Mouse (Mus musculus) kidney, postnatal 10 days (tissue): ENCODE results near the gene Pla1a.
"Not testable (repeated sequence)": the region's sequence is repeated elsewhere in the genome, so short reads cannot be mapped to it uniquely, and the experiment has no call there.

ENCODE experiments used
- DNase-seq: peaks from one replicate; pipeline ENCODE4 v3.0.0; 2021; ENCODE audit warnings: mixed read lengths

Gene Pla1a

DNA sequence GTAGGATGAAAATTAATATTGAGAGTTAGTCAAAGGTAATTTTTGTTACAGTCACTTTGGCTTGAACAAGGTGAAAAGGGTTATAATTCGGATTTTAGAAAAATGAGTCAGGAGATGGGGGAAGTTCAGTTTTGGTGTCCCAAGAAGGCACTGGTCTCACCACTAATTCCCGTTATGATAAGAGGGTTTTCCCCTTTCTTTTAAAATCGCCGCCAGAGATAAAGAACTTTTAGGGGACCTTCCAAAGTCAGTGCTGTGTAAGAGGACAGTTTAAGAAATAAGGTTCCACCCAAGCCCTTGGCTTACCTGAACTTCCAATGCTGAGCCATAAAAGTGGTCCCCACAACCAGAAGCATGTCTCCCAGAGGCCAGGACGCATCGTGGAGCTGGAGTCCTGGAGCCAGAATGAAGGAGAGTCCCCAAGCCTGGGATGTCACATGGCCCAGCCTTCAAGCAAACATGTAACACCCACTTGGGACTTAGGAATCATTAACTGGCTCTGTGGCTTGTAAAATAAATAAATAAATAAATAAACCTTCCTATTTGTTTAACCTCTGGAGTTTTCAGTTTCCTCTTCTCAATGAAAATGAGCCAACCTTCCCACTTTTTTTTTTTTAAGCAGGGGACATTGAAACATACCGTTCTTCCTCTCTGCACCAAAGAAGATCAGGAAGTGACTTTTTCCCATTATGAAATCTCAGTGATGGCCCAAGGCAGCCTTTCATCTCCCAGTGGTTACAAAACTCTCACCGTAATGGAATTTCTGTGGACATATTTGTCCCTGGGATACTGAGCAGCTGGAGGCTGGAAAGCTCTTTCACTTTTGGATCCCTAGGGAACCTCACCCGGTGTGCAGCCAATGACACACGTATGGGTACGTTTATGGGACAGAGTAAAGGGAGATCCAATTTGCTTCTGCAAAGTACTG, at the start of gene Pla1a:
TSS of gene Pla1a (minus strand) at position 648 of the 928 bp plus-strand sequence.
- peak; percentile 39 for DNase-seq

DNA sequence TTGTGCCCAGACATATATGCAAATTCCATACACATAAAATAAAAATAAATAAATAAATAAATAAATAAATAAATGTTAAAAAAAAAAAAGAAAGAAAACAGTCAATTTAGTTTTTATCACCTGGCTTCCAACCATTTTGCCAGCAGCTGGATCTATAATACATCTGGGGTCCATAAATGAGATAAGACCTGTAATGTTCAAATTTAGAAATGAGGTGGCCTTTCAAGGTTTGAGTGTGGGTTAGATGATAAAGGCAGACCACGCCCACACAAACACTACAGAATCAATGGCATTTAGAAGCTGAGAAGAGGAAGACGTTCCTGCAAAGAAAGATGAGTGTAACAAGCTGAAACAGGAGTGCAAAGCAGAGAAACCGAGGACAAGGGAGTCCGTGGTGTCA, 48.4 kb upstream of the Pla1a start:
- no peak for DNase-seq

DNA sequence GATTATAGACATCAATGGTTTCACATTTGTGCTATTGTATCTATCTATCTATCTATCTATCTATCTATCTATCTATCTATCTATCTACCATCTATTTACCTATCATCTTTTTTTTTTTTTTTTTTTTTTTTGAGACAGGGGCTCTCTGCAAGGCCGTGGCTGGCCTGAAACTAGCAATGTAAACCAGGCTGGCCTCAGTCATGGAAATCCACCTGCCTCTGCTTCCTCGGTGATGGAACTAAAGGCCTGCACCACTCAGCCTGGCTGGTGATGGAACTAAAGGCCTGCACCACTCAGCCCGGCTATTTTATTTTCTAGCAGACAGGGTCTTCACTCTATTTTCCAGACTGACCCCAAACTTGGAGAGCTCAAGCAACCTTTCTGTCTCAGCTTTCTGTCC, 45.4 kb upstream of the Pla1a start:
- no peak for DNase-seq

GRCm38 (mm10) chr16:38477241-38477608, 44.3 kb upstream of the Pla1a start:
- not testable (repeated sequence) for DNase-seq

DNA sequence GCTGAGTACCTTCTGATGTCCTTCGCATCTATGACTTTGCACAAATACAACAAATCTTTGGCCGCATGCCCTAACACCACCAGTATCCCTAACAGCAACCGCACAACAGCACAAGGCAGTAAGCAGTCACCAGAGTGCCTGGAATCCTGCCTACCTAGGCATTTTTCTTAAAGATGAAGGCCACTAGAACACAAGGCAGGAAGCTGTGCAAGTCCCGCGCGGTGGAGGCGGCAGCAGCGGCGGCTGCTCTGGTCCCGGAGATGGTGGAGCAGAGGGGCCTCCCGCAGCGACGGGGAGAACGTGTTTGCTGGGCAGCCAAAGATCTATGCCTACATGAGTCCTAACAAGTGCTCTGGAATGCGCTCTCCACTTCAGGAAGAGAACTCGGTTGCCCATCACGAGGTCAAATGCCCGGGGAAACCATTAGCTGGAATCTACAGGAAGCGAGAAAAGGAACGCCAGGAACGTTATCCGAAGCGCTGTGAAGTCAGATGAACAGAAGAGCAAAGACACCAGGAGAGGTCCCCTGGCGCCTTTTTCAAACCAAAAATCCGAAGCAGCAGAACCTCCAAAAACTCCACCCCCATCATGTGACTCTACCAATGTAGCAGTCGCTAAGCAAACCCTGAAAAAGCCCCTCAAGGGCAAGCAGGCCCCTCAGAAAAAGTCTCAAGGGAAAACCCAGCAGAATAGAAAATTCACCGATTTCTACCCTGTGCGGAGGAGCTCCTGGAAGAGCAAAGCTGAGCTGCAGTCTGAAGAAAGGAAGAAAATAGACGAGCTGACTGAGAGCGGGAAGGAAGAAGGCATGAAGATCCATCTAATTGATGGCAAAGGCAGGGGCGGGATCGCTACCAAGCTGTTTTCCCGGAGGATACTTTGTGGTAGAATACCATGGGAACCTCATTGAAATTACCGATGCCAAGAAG, 43.6 kb upstream of the Pla1a start:
- peak; percentile 52 for DNase-seq

GRCm38 (mm10) chr16:38475681-38476311, 42.9 kb upstream of the Pla1a start:
- DNase-seq: no peak

GRCm38 (mm10) chr16:38474677-38475286, 41.8 kb upstream of the Pla1a start:
- DNase-seq: no peak

GRCm38 (mm10) chr16:38473661-38474060, 40.7 kb upstream of the Pla1a start:
- DNase-seq: no peak

- no peak for DNase-seq
These were observed 39.5 kb upstream of the Pla1a start for GRCm38 (mm10) chr16:38472507-38472873.

- no peak for DNase-seq
These were observed 39.0 kb upstream of the Pla1a start for GRCm38 (mm10) chr16:38471697-38472506.

DNA sequence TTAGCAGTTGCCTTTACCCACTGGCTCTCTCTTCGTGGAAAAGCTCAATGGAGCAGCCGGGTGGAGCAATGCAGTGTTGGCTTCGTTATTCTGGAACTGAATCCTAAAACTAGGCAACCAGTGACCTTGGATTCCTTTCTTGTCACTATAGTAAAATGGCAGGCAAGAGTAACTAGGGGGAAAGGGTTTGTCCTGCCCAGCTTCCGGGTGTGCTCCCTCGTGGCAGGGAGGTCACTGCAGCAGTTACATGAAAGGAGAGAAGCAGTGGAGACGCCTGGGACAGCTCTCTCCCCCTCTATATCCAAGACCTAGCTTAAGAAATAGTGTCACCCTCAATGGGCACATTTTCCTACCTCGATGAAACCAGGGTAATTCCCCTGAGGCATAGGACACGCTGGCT, 36.5 kb upstream of the Pla1a start:
- no peak for DNase-seq

GRCm38 (mm10) chr16:38468706-38469018, 35.7 kb upstream of the Pla1a start:
- peak; percentile 34 for DNase-seq

- peak; percentile 21 for DNase-seq
These were observed 35.2 kb upstream of the Pla1a start for GRCm38 (mm10) chr16:38467917-38468705.

- no peak for DNase-seq
These were observed 34.4 kb upstream of the Pla1a start for GRCm38 (mm10) chr16:38467091-38467916.

DNA sequence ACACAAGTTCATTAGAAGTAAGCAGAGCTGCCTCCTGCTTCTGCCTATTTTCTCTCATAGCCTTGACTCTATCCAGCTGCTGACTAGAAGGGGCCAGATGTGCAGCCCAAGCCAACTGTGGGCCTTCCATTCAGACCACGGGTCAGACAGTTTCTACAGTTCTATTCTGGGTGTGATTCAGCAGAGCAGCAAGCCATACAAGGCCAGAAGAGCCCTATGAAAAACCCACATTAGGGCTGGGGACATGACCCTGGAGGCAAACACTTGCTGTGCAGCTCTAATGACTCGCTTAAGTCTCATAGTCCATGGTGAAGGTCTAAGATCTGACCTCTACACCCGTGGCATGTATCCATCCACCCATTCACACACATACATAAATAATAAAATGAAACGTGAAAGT, 33.1 kb upstream of the Pla1a start:
- no peak for DNase-seq

GRCm38 (mm10) chr16:38463305-38463704, 30.4 kb upstream of the Pla1a start:
- DNase-seq: no peak

DNA sequence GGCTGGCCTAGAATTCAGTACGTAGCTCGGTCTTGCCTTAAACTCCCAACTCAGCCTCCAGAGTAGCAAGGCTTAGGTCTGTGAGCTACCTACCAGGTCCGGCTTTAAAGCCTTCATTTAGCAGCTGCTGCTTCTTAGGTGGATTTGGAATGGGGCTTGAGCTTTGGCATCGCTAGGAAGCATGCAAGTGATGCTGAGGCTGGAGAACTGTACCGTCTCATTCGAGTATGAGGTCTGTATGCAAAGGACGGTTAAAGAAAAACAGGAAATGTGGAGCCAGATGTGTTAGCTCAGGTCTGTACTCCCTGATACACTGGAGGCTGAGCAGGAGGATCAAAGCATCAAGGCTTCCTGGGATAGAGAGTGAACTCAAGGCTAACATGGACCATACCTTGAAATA, 29.2 kb upstream of the Pla1a start:
- DNase-seq: no peak

DNA sequence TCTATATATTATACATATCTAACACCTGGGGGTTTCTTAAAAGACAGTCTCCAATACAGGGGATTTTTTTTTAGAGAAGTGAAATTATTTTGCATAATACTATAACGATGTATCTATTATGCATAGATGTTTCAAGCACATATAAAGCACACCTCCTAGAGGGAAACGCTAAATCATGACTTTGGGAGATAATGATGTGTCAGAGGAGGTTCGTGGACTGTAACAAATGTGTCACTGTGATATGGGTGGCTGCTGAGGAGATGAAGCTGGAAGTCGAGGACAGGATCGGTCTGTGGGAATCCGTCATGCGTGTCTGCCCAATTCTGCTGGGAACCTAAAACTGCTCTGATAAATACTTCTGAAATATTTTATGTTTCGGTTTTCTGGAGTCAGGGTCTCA, 28.8 kb upstream of the Pla1a start:
- no peak for DNase-seq

- DNase-seq: no peak
These were observed 27.0 kb upstream of the Pla1a start for GRCm38 (mm10) chr16:38459990-38460389.

GRCm38 (mm10) chr16:38458600-38459280, 25.8 kb upstream of the Pla1a start:
- DNase-seq: no peak
